Mouse (Mus musculus): ENCODE measurements at regions not wholly inside any gene's neighbourhood (a gene's known extent, or its start where the extent isn't known, plus 50 kb on each side); places are given as distances from the start of the nearest gene placed in this dataset.
A peak's percentile ranks its signal among the peaks of the same experiment; 100 is the strongest.

- no peak overlapping the region for H3K9ac ChIP-seq (ENCODE audit: low read length)
- no peak overlapping the region for H3K4me2 ChIP-seq (ENCODE audit: low read depth, low read length, severe bottlenecking)
- no peaks in the 10 kb centered on the region for H3K36me3 ChIP-seq (ENCODE audit: control insufficient read depth, insufficient read depth, low read length)
- no peaks in the 10 kb centered on the region for H3K9me3 ChIP-seq (ENCODE audit: control insufficient read depth, low read length)
- ATAC-seq (replicated peaks; ENCODE audit: low FRiP score) (no peak), DNase-seq (ENCODE audit: low spot score) (no peak)
- H3K27ac ChIP-seq (ENCODE audit: low read depth, low read length), result no peak overlapping the region
- no peaks in the 10 kb centered on the region for H3K27me3 ChIP-seq (ENCODE audit: control insufficient read depth, insufficient read depth, low read length)
- 81% methylated on average over 8 of the region's 8 CpGs for WGBS
- H3K4me3 ChIP-seq (ENCODE audit: low read depth, low read length), result no peak overlapping the region
- H3K4me1 ChIP-seq (replicated peaks; ENCODE audit: control insufficient read depth, insufficient read depth, low read length), result no peaks in the 10 kb centered on the region; the same call in 1 of the 2 replicates
Observed at GRCm38 (mm10) chr2:17844662-17845446, 113.6 kb upstream of the Nebl start.

- Histone ChIP-seq H3K36me3 (ENCODE audit: control insufficient read depth, insufficient read depth, low read length) (no peaks in the 10 kb centered on the region), H3K27me3 (ENCODE audit: control insufficient read depth, insufficient read depth, low read length) (no peaks in the 10 kb centered on the region), H3K9me3 (ENCODE audit: control insufficient read depth, low read length) (no peaks in the 10 kb centered on the region), H3K4me2 (ENCODE audit: low read depth, low read length, severe bottlenecking) (no peak overlapping the region), H3K27ac (ENCODE audit: low read depth, low read length) (no peak overlapping the region), H3K4me1 (replicated peaks; ENCODE audit: control insufficient read depth, insufficient read depth, low read length) (peaks cover 13% of the 10 kb centered on the region; the same call in 1 of the 2 replicates), H3K9ac (ENCODE audit: low read length) (no peak overlapping the region), H3K4me3 (ENCODE audit: low read depth, low read length) (no peak overlapping the region)
- WGBS, result 39% methylated on average over 3 of the region's 3 CpGs
- no peak for DNase-seq (ENCODE audit: low spot score)
- ATAC-seq (replicated peaks; ENCODE audit: low FRiP score), result no peak
Observed at GRCm38 (mm10) chr2:17841963-17842362, 110.7 kb upstream of the Nebl start.

GRCm38 (mm10) chr2:17841546-17841945 is 110.3 kb upstream of the Nebl start:
- 64% methylated on average over 2 of the region's 2 CpGs for WGBS
- Histone ChIP-seq H3K9ac (ENCODE audit: low read length) (no peak overlapping the region), H3K4me3 (ENCODE audit: low read depth, low read length) (no peak overlapping the region), H3K36me3 (ENCODE audit: control insufficient read depth, insufficient read depth, low read length) (no peaks in the 10 kb centered on the region), H3K4me2 (ENCODE audit: low read depth, low read length, severe bottlenecking) (no peak overlapping the region), H3K27me3 (ENCODE audit: control insufficient read depth, insufficient read depth, low read length) (no peaks in the 10 kb centered on the region), H3K4me1 (replicated peaks; ENCODE audit: control insufficient read depth, insufficient read depth, low read length) (peaks cover 13% of the 10 kb centered on the region; the same call in 1 of the 2 replicates), H3K9me3 (ENCODE audit: control insufficient read depth, low read length) (no peaks in the 10 kb centered on the region), H3K27ac (ENCODE audit: low read depth, low read length) (no peak overlapping the region)
- DNase-seq (ENCODE audit: low spot score) (no peak), ATAC-seq (replicated peaks; ENCODE audit: low FRiP score) (no peak)

- H3K9ac ChIP-seq (ENCODE audit: low read length), result no peak overlapping the region
- no peak overlapping the region for H3K27ac ChIP-seq (ENCODE audit: low read depth, low read length)
- WGBS, result 79% methylated on average over 4 of the region's 4 CpGs
- no peak; the same call in 1 of the 2 replicates for ATAC-seq (replicated peaks; ENCODE audit: low FRiP score)
- H3K27me3 ChIP-seq (ENCODE audit: control insufficient read depth, insufficient read depth, low read length), result no peaks in the 10 kb centered on the region
- H3K4me1 ChIP-seq (replicated peaks; ENCODE audit: control insufficient read depth, insufficient read depth, low read length), result peaks cover 13% of the 10 kb centered on the region; the same call in 1 of the 2 replicates
- H3K36me3 ChIP-seq (ENCODE audit: control insufficient read depth, insufficient read depth, low read length), result no peaks in the 10 kb centered on the region
- no peak overlapping the region for H3K4me3 ChIP-seq (ENCODE audit: low read depth, low read length)
- DNase-seq (ENCODE audit: low spot score), result no peak
- no peak overlapping the region for H3K4me2 ChIP-seq (ENCODE audit: low read depth, low read length, severe bottlenecking)
- no peaks in the 10 kb centered on the region for H3K9me3 ChIP-seq (ENCODE audit: control insufficient read depth, low read length)
Observed at GRCm38 (mm10) chr2:17840941-17841498, 109.8 kb upstream of the Nebl start.

- H3K4me3 ChIP-seq (ENCODE audit: low read depth, low read length), result no peak overlapping the region
- ATAC-seq (replicated peaks; ENCODE audit: low FRiP score) (peak; percentile 26), DNase-seq (ENCODE audit: low spot score) (no peak)
- H3K9ac ChIP-seq (ENCODE audit: low read length), result no peak overlapping the region
- no peaks in the 10 kb centered on the region for H3K27me3 ChIP-seq (ENCODE audit: control insufficient read depth, insufficient read depth, low read length)
- peaks cover 13% of the 10 kb centered on the region; the same call in 1 of the 2 replicates for H3K4me1 ChIP-seq (replicated peaks; ENCODE audit: control insufficient read depth, insufficient read depth, low read length)
- H3K9me3 ChIP-seq (ENCODE audit: control insufficient read depth, low read length), result no peaks in the 10 kb centered on the region
- no peaks in the 10 kb centered on the region for H3K36me3 ChIP-seq (ENCODE audit: control insufficient read depth, insufficient read depth, low read length)
- H3K27ac ChIP-seq (ENCODE audit: low read depth, low read length), result no peak overlapping the region
- 73% methylated on average over 4 of the region's 4 CpGs for WGBS
- H3K4me2 ChIP-seq (ENCODE audit: low read depth, low read length, severe bottlenecking), result no peak overlapping the region
Observed at GRCm38 (mm10) chr2:17839649-17840048, 108.4 kb upstream of the Nebl start.

- Histone ChIP-seq H3K4me1 (replicated peaks; ENCODE audit: control insufficient read depth, insufficient read depth, low read length) (peaks cover 13% of the 10 kb centered on the region; the same call in 1 of the 2 replicates), H3K4me3 (ENCODE audit: low read depth, low read length) (no peak overlapping the region)
- DNase-seq (ENCODE audit: low spot score), result peak; percentile 71
Observed at GRCm38 (mm10) chr2:17838859-17839581, 107.8 kb upstream of the Nebl start.

GRCm38 (mm10) chr2:17838381-17838680 is 107.1 kb upstream of the Nebl start:
- no peaks in the 10 kb centered on the region for H3K27me3 ChIP-seq (ENCODE audit: control insufficient read depth, insufficient read depth, low read length)
- 51% methylated on average over 7 of the region's 7 CpGs for WGBS
- no peak overlapping the region for H3K9ac ChIP-seq (ENCODE audit: low read length)
- no peak overlapping the region; the same call in 1 of the 2 replicates for H3K27ac ChIP-seq (ENCODE audit: low read depth, low read length)
- no peaks in the 10 kb centered on the region for H3K9me3 ChIP-seq (ENCODE audit: control insufficient read depth, low read length)
- no peak for DNase-seq (ENCODE audit: low spot score)
- H3K4me1 ChIP-seq (replicated peaks; ENCODE audit: control insufficient read depth, insufficient read depth, low read length), result peaks cover 13% of the 10 kb centered on the region; the same call in 1 of the 2 replicates
- H3K4me3 ChIP-seq (ENCODE audit: low read depth, low read length), result no peak overlapping the region
- H3K4me2 ChIP-seq (ENCODE audit: low read depth, low read length, severe bottlenecking), result no peak overlapping the region
- no peaks in the 10 kb centered on the region for H3K36me3 ChIP-seq (ENCODE audit: control insufficient read depth, insufficient read depth, low read length)
- ATAC-seq (replicated peaks; ENCODE audit: low FRiP score), result no peak

More at GRCm38 (mm10) chr2:17838859-17839581, 107.8 kb upstream of the Nebl start:
- ATAC-seq (replicated peaks; ENCODE audit: low FRiP score), result peak; percentile 69
- no peaks in the 10 kb centered on the region for H3K36me3 ChIP-seq (ENCODE audit: control insufficient read depth, insufficient read depth, low read length)
- H3K27ac ChIP-seq (ENCODE audit: low read depth, low read length), result peak overlapping the region; percentile 19; the same call in 1 of the 2 replicates
- WGBS, result 34% methylated on average over 20 of the region's 20 CpGs
- no peak overlapping the region for H3K9ac ChIP-seq (ENCODE audit: low read length)
- no peaks in the 10 kb centered on the region for H3K27me3 ChIP-seq (ENCODE audit: control insufficient read depth, insufficient read depth, low read length)
- peak overlapping the region; percentile 8; the same call in 1 of the 2 replicates for H3K4me2 ChIP-seq (ENCODE audit: low read depth, low read length, severe bottlenecking)
- H3K9me3 ChIP-seq (ENCODE audit: control insufficient read depth, low read length), result no peaks in the 10 kb centered on the region

- Histone ChIP-seq H3K9ac (ENCODE audit: low read length) (no peak overlapping the region), H3K4me2 (ENCODE audit: low read depth, low read length, severe bottlenecking) (no peak overlapping the region)
Observed at GRCm38 (mm10) chr2:17837541-17838380, 106.5 kb upstream of the Nebl start.

More at GRCm38 (mm10) chr2:17837541-17838380, 106.5 kb upstream of the Nebl start:
- Histone ChIP-seq H3K36me3 (ENCODE audit: control insufficient read depth, insufficient read depth, low read length) (no peaks in the 10 kb centered on the region), H3K27ac (ENCODE audit: low read depth, low read length) (no peak overlapping the region; the same call in 1 of the 2 replicates), H3K4me1 (replicated peaks; ENCODE audit: control insufficient read depth, insufficient read depth, low read length) (peaks cover 13% of the 10 kb centered on the region; the same call in 1 of the 2 replicates), H3K27me3 (ENCODE audit: control insufficient read depth, insufficient read depth, low read length) (no peaks in the 10 kb centered on the region), H3K9me3 (ENCODE audit: control insufficient read depth, low read length) (no peaks in the 10 kb centered on the region), H3K4me3 (ENCODE audit: low read depth, low read length) (no peak overlapping the region)
- WGBS, result 56% methylated on average over 14 of the region's 14 CpGs
- ATAC-seq (replicated peaks; ENCODE audit: low FRiP score) (no peak), DNase-seq (ENCODE audit: low spot score) (no peak)
